Mouse (Mus musculus) C2C12 (cell line): ENCODE results near the gene Txndc2.

Experiments used
- CEBPB ChIP-seq: IDR thresholded peaks from one replicate; pipeline ENCODE4 v1.6.1; 2011; ENCODE audit warnings: low read depth, mild to moderate bottlenecking, control low read depth, moderate library complexity
- CTCF ChIP-seq: IDR thresholded peaks from one replicate; pipeline ENCODE4 v1.5.1; 2011; ENCODE audit not compliant: control insufficient read depth, insufficient read depth, insufficient read length
- FOSL1 ChIP-seq: IDR thresholded peaks from one replicate; pipeline ENCODE4 v1.8.0; 2011; ENCODE audit warnings: mild to moderate bottlenecking, low read length; ENCODE audit not compliant: poor library complexity, insufficient read depth, severe bottlenecking
- USF1 ChIP-seq: IDR thresholded peaks from one replicate; pipeline ENCODE4 v1.6.1; 2011; ENCODE audit warnings: low read depth, mild to moderate bottlenecking, control low read depth, moderate library complexity

- TF ChIP-seq USF1 (no peak), CTCF (no peak), CEBPB (no peak), FOSL1 (no peak)
Measured at GRCm38 (mm10) chr17:65679806-65680446, 38.0 kb upstream of the Txndc2 start.
